Mouse (Mus musculus) embryonic facial prominence, embryonic 10.5 days (tissue): Measurements from ENCODE around the gene Tssk4. TPM values are rescaled to one million over a fixed set of nuclear protein-coding genes. Genes with fewer than 3 reads are reported as not detected.

ENCODE experiments used
- DNase-seq: peaks from one replicate; pipeline ENCODE4 v3.0.0-alpha.2; 2017; ENCODE audit warnings: low spot score
- H3K27ac ChIP-seq: fragments of 300-500 bp; sonication (generic); replicated peaks from 2 replicates; pipeline ENCODE4 v1.5.1; 2016; ENCODE audit warnings: mild to moderate bottlenecking
- H3K27me3 ChIP-seq: fragments of 300-500 bp; sonication (generic); replicated peaks from 2 replicates; pipeline ENCODE4 v1.6.1; 2016; ENCODE audit warnings: low read depth, mild to moderate bottlenecking; ENCODE audit not compliant: poor library complexity, severe bottlenecking
- H3K36me3 ChIP-seq: fragments of 300-500 bp; sonication (generic); replicated peaks from 2 replicates; pipeline ENCODE4 v1.6.1; 2016; ENCODE audit warnings: mild to moderate bottlenecking, moderate library complexity
- H3K4me1 ChIP-seq: fragments of 300-500 bp; sonication (generic); 2 replicates; pipeline ENCODE4 v1.6.1; 2016
- H3K4me3 ChIP-seq: fragments of 300-500 bp; sonication (generic); 2 replicates; pipeline ENCODE4 v1.5.1; 2016; ENCODE audit warnings: mild to moderate bottlenecking, moderate library complexity
- H3K9me3 ChIP-seq: fragments of 300-500 bp; sonication (generic); 2 replicates; pipeline ENCODE4 v1.6.1; 2016; ENCODE audit warnings: mild to moderate bottlenecking
- WGBS: fragments of 180-500 bp; shearing (Covaris S2); methylation state at CpG from one replicate; pipeline ENCODE4 v1.1.7; 2016; 5-methylcytosine and 5-hydroxymethylcytosine counted together
- polyA plus RNA-seq: library from polyadenylated mRNA; unstranded; fragments of >200 nt; fragmentation: Nextera tagmentation; extraction: Ambion mirVana; gene quantifications from 2 replicates; pipeline ENCODE4 v1.2.1, GENCODE M21; 2016

Tssk4 gene
- polyA plus RNA-seq, 1 experiment from 2014 or later, result 0.74 TPM

- Histone ChIP-seq H3K4me1 (peaks cover 20% of the 10 kb centered on the region; the same call in 1 of the 2 replicates), H3K36me3 (peaks cover 11% of the 10 kb centered on the region), H3K27ac (no peak overlapping the region; the same call in 1 of the 2 replicates), H3K27me3 (peaks cover 9% of the 10 kb centered on the region; the same call in 1 of the 2 replicates), H3K4me3 (peak overlapping the region; percentile 41), H3K9me3 (no peaks in the 10 kb centered on the region)
- WGBS, result 53% methylated on average over 22 of the region's 22 CpGs
- DNase-seq, result peak; percentile 31
These were observed 31.3 kb upstream of the Tssk4 start for GRCm38 (mm10) chr14:55618486-55619195.

GRCm38 (mm10) chr14:55628077-55628827 lies 21.7 kb upstream of the Tssk4 start:
- no peaks in the 10 kb centered on the region for H3K4me1 ChIP-seq
- H3K9me3 ChIP-seq, result no peaks in the 10 kb centered on the region
- 91% methylated on average over 27 of the region's 27 CpGs for WGBS
- DNase-seq, result no peak
- H3K36me3 ChIP-seq, result peaks cover 100% of the 10 kb centered on the region
- no peaks in the 10 kb centered on the region for H3K27me3 ChIP-seq
- H3K4me3 ChIP-seq, result no peak overlapping the region
- H3K27ac ChIP-seq, result no peak overlapping the region

- Histone ChIP-seq H3K4me3 (no peak overlapping the region), H3K27ac (no peak overlapping the region), H3K27me3 (no peaks in the 10 kb centered on the region), H3K9me3 (no peaks in the 10 kb centered on the region), H3K36me3 (peaks cover 100% of the 10 kb centered on the region), H3K4me1 (peaks cover 5% of the 10 kb centered on the region)
- 52% methylated on average over 5 of the region's 5 CpGs for WGBS
- DNase-seq, result peak; percentile 55
These were observed 20.7 kb upstream of the Tssk4 start for GRCm38 (mm10) chr14:55629312-55629711.

GRCm38 (mm10) chr14:55634874-55635522 lies 15.0 kb upstream of the Tssk4 start:
- Histone ChIP-seq H3K36me3 (peaks cover 85% of the 10 kb centered on the region), H3K4me3 (peak overlapping the region; percentile 70), H3K27me3 (no peaks in the 10 kb centered on the region), H3K4me1 (peaks cover 18% of the 10 kb centered on the region), H3K9me3 (no peaks in the 10 kb centered on the region), H3K27ac (peak overlapping the region; percentile 83)
- no peak for DNase-seq
- WGBS, result 3% methylated on average over 23 of the region's 23 CpGs

GRCm38 (mm10) chr14:55635523-55636007 lies 14.4 kb upstream of the Tssk4 start, which contains the start of gene Ipo4:
TSS of gene Ipo4 (minus strand) at chr14:55635957.
- H3K27me3 ChIP-seq, result no peaks in the 10 kb centered on the region
- no peaks in the 10 kb centered on the region for H3K9me3 ChIP-seq
- H3K27ac ChIP-seq, result peak within 1 kb of the TSS; percentile 83
- peaks cover 18% of the 10 kb centered on the region for H3K4me1 ChIP-seq
- peak; percentile 94 for DNase-seq
- 2% methylated on average over 33 of the region's 33 CpGs for WGBS
- peak within 1 kb of the TSS; percentile 70 for H3K4me3 ChIP-seq
- H3K36me3 ChIP-seq, result peaks cover 85% of the 10 kb centered on the region

GRCm38 (mm10) chr14:55637795-55638194 lies 12.2 kb upstream of the Tssk4 start, which contains the start of gene Gm49378:
TSS of gene Gm49378 (minus strand) at chr14:55637895.
- Histone ChIP-seq H3K36me3 (peaks cover 75% of the 10 kb centered on the region), H3K9me3 (no peaks in the 10 kb centered on the region), H3K4me3 (no peak within 1 kb of the TSS)

GRCm38 (mm10) chr14:55640816-55641215 lies 9.2 kb upstream of the Tssk4 start:
- Histone ChIP-seq H3K27ac (no peak overlapping the region), H3K9me3 (no peaks in the 10 kb centered on the region), H3K27me3 (no peaks in the 10 kb centered on the region), H3K4me3 (no peak overlapping the region), H3K36me3 (peaks cover 68% of the 10 kb centered on the region), H3K4me1 (peaks cover 26% of the 10 kb centered on the region)
- DNase-seq, result no peak
- WGBS, result 98% methylated on average over 14 of the region's 14 CpGs

More at GRCm38 (mm10) chr14:55637795-55638194, 12.2 kb upstream of the Tssk4 start, which contains the start of gene Gm49378:
- WGBS, result 96% methylated on average over 9 of the region's 9 CpGs
- no peak within 1 kb of the TSS for H3K27ac ChIP-seq
- H3K4me1 ChIP-seq, result peaks cover 26% of the 10 kb centered on the region
- DNase-seq, result no peak
- no peaks in the 10 kb centered on the region for H3K27me3 ChIP-seq

GRCm38 (mm10) chr14:55641291-55641690 lies 8.7 kb upstream of the Tssk4 start:
- Histone ChIP-seq H3K27me3 (no peaks in the 10 kb centered on the region), H3K27ac (no peak overlapping the region), H3K36me3 (peaks cover 69% of the 10 kb centered on the region), H3K4me1 (peaks cover 26% of the 10 kb centered on the region), H3K4me3 (no peak overlapping the region), H3K9me3 (no peaks in the 10 kb centered on the region)
- no peak for DNase-seq
- 95% methylated on average over 13 of the region's 13 CpGs for WGBS

GRCm38 (mm10) chr14:55642679-55643059 lies 7.3 kb upstream of the Tssk4 start:
- H3K9me3 ChIP-seq, result no peaks in the 10 kb centered on the region
- 24% methylated on average over 8 of the region's 8 CpGs for WGBS
- no peak for DNase-seq
- peak overlapping the region; percentile 99 for H3K27ac ChIP-seq
- peaks cover 26% of the 10 kb centered on the region for H3K4me1 ChIP-seq
- H3K27me3 ChIP-seq, result no peaks in the 10 kb centered on the region
- H3K4me3 ChIP-seq, result peak overlapping the region; percentile 86
- H3K36me3 ChIP-seq, result peaks cover 68% of the 10 kb centered on the region

- DNase-seq, result peak; percentile 87
- WGBS, result under 1% methylated on average over 89 of the region's 89 CpGs
- H3K4me1 ChIP-seq, result peaks cover 26% of the 10 kb centered on the region
- no peaks in the 10 kb centered on the region for H3K9me3 ChIP-seq
- no peaks in the 10 kb centered on the region for H3K27me3 ChIP-seq
- H3K36me3 ChIP-seq, result peaks cover 64% of the 10 kb centered on the region
- H3K27ac ChIP-seq, result peak within 1 kb of the TSS; percentile 99
- peak within 1 kb of the TSS; percentile 86 for H3K4me3 ChIP-seq
These were observed 6.7 kb upstream of the Tssk4 start, which contains the start of gene Tm9sf1 for GRCm38 (mm10) chr14:55643060-55643907. TSS of gene Tm9sf1 (minus strand) at chr14:55643806.

- 28% methylated on average over 17 of the region's 17 CpGs for WGBS
- Histone ChIP-seq H3K4me3 (peak overlapping the region; percentile 86), H3K36me3 (peaks cover 53% of the 10 kb centered on the region), H3K4me1 (peaks cover 26% of the 10 kb centered on the region), H3K27ac (peak overlapping the region; percentile 99), H3K27me3 (no peaks in the 10 kb centered on the region), H3K9me3 (no peaks in the 10 kb centered on the region)
- no peak for DNase-seq
These were observed 5.6 kb upstream of the Tssk4 start for GRCm38 (mm10) chr14:55644261-55644888.
